Mouse (Mus musculus) testis, adult 2 months (tissue): Measurements from ENCODE around the gene Tbc1d23.

Experiments
- CTCF ChIP-seq: fragments of 200-500 bp; IDR thresholded peaks from 2 replicates; pipeline ENCODE4 v1.5.1; 2012; ENCODE audit warnings: low read depth, mild to moderate bottlenecking, inconsistent platforms, low read length, moderate library complexity; ENCODE audit not compliant: control insufficient read depth, insufficient read depth, insufficient replicate concordance
- POLR2A ChIP-seq: fragments of 200-500 bp; IDR thresholded peaks from 2 replicates; pipeline ENCODE4 v1.6.1; 2012; ENCODE audit warnings: low read depth, mild to moderate bottlenecking, inconsistent platforms, low read length, moderate library complexity; ENCODE audit not compliant: control insufficient read depth

DNA sequence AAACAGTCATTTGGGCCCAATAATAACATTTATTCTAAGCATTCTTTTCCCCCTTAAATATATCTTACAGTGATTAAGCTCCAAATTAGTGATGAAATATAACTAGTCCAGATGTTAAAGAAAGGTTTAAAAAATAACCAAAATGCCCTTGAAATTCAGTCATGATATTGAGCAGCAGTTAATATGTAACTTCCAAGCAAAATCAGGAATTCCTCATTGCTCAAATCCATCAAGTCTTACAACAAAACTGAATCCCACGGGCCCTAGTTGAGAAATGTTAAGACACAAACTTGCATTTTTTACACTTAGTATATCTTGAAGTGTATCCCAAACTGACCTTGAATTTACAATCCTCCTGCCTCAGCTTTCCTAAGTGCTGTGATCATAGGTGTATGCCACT is 67.6 kb downstream of the Tbc1d23 start:
- TF ChIP-seq CTCF (no peak), POLR2A (no peak)
